Comparison of ENCODE assay signal across 16 mouse cellular contexts in the genomic region with DNA sequence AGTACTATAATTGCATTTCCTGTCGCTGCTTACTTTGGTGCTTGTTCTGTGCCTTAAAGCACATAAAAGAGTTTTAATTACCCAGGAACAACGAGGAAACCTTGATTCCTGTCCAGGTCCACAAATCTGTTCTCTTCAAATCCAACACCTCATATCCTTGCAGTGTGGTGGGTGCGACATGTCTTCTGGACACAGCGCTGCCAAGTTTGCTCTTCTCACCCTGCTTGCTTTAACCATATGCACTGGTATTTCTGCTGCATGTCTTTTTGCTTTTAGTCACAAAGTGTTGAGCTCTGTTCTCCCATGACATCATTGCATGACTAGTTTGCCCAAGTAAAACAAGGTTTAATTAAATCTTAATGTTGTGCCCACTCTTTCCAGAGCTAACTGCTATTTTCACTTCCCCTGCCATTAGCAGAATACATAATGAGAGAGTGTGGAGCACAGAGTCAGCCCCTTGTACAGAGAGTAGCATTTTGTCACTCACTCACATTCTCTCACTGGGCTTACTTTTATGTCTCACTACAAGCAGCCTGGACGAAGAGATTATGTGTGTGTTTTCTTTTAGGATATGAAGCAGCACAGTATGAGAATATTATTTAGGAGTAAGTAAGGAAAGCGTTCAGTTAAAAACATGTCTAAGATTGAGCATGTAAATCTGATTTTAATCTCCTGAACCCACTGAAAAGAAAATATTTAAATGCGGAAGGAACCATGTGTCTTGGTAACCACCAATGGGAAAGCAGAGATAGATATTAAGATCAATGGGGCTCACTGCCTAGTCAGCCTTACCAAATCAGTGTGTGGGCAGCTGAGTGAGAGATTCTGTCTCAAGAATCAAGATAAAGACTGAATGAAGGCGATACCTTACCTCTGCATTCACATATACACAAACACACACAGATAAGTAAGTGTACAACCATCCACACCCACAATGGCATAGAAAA.
A peak's percentile ranks its signal among the peaks of the same experiment; 100 is the strongest.
DNase-seq lines count a peak whose midpoint lies in the region; ATAC-seq lines count a peak whose summit lies in the region.
"Had no signal": no experiment of that assay in that cellular context is flagged by ENCODE, and none has a peak within 500 bp of the region (broad histone marks: within the 10 kb centered on the region; RNA-seq: fewer than 3 reads in every experiment).

No protein-coding gene starts in this region.

- intact Hi-C loops in left cerebral cortex, postnatal 25 days (cut with DNase I): loop anchor here (1.0 to 10.0 kb wide), 4 partner anchors 147 to 790 kb away; no protein-coding TSS in a partner anchor

- H3K27me3 ChIP-seq in neural tube, embryonic 13.5 days: no peaks in the 10 kb centered on the region
- H3K27me3 ChIP-seq in neural tube, embryonic 15.5 days (replicated peaks): no peaks in the 10 kb centered on the region
- no peaks in the 10 kb centered on the region for H3K27me3 ChIP-seq in hindbrain, embryonic 12.5 days
- H3K27me3 ChIP-seq: limb, embryonic 12.5 days; stomach, embryonic 15.5 days had no signal

- 84% methylated on average over 8 of the region's 8 CpGs for WGBS in neural tube, embryonic 13.5 days
- 74% methylated on average over 8 of the region's 8 CpGs for WGBS in neural tube, embryonic 15.5 days
- WGBS in hindbrain, embryonic 12.5 days: 85% methylated on average over 8 of the region's 8 CpGs

- H3K27ac ChIP-seq in neural tube, embryonic 13.5 days (replicated peaks): no peak overlapping the region
- no peak overlapping the region for H3K27ac ChIP-seq in neural tube, embryonic 15.5 days (replicated peaks)
- H3K27ac ChIP-seq in hindbrain, embryonic 12.5 days: no peak overlapping the region
- H3K27ac ChIP-seq: heart, adult 2 months; hindbrain, embryonic 14.5 days; limb, embryonic 12.5 days; stomach, embryonic 15.5 days had no signal

- H3K4me2 ChIP-seq in neural tube, embryonic 13.5 days: no peak overlapping the region
- H3K4me2 ChIP-seq in neural tube, embryonic 15.5 days: no peak overlapping the region
- H3K4me2 ChIP-seq in hindbrain, embryonic 12.5 days (replicated peaks): no peak overlapping the region
- H3K4me2 ChIP-seq: hindbrain, embryonic 14.5 days; limb, embryonic 12.5 days; stomach, embryonic 15.5 days had no signal

- H3K36me3 ChIP-seq in neural tube, embryonic 13.5 days: no peaks in the 10 kb centered on the region
- no peaks in the 10 kb centered on the region for H3K36me3 ChIP-seq in neural tube, embryonic 15.5 days
- H3K36me3 ChIP-seq in hindbrain, embryonic 12.5 days: no peaks in the 10 kb centered on the region
- H3K36me3 ChIP-seq: limb, embryonic 12.5 days; stomach, embryonic 15.5 days had no signal

- peak; percentile 47; the same call in 1 of the 2 replicates for ATAC-seq in neural tube, embryonic 13.5 days (ENCODE audit: low read depth)
- ATAC-seq in neural tube, embryonic 15.5 days (ENCODE audit: low FRiP score): no peak
- ATAC-seq in hindbrain, embryonic 12.5 days (ENCODE audit: low FRiP score): no peak

- no peak overlapping the region for H3K9ac ChIP-seq in neural tube, embryonic 13.5 days
- H3K9ac ChIP-seq in neural tube, embryonic 15.5 days (replicated peaks): no peak overlapping the region
- no peak overlapping the region for H3K9ac ChIP-seq in hindbrain, embryonic 12.5 days
- H3K9ac ChIP-seq: hindbrain, embryonic 14.5 days; limb, embryonic 12.5 days; stomach, embryonic 15.5 days had no signal

- peak; percentile 8 to 49 for DNase-seq in layer of hippocampus, adult 18-20 months (ENCODE audit: low spot score in 2 of 2)
- peak; percentile 50 to 94 for DNase-seq in left cerebral cortex, postnatal 25 days (ENCODE audit: low spot score in 2 of 2)
- DNase-seq in spleen, postnatal 36 days (ENCODE audit: low spot score in 2 of 2): no peak
- no peak for DNase-seq in heart, adult 8-10 months (ENCODE audit: low spot score)
- no peak for DNase-seq in c-Kit-positive CD71-positive TER-119-positive erythroid progenitor cells, embryonic 14.5 days (ENCODE audit: low spot score)
- DNase-seq: cerebellum, adult 11-12 months; heart, adult 2 months; lung, adult 2 months; thymus, postnatal 4 days had no signal

- no peaks in the 10 kb centered on the region; the same call in 1 of the 2 replicates for H3K4me1 ChIP-seq in neural tube, embryonic 13.5 days (replicated peaks)
- no peaks in the 10 kb centered on the region for H3K4me1 ChIP-seq in neural tube, embryonic 15.5 days
- no peaks in the 10 kb centered on the region for H3K4me1 ChIP-seq in hindbrain, embryonic 12.5 days
- H3K4me1 ChIP-seq: limb, embryonic 12.5 days; stomach, embryonic 15.5 days had no signal

- no peaks in the 10 kb centered on the region for H3K9me3 ChIP-seq in neural tube, embryonic 13.5 days
- no peaks in the 10 kb centered on the region for H3K9me3 ChIP-seq in neural tube, embryonic 15.5 days (replicated peaks)
- H3K9me3 ChIP-seq in hindbrain, embryonic 12.5 days (replicated peaks): no peaks in the 10 kb centered on the region
- H3K9me3 ChIP-seq: limb, embryonic 12.5 days; stomach, embryonic 15.5 days had no signal

- no peak overlapping the region for H3K4me3 ChIP-seq in neural tube, embryonic 13.5 days
- no peak overlapping the region for H3K4me3 ChIP-seq in neural tube, embryonic 15.5 days (replicated peaks)
- no peak overlapping the region for H3K4me3 ChIP-seq in hindbrain, embryonic 12.5 days
- H3K4me3 ChIP-seq: heart, adult 2 months; limb, embryonic 12.5 days; myocyte; stomach, embryonic 15.5 days had no signal

Comparison
In these comparisons a context has a peak if more than half of its experiments do, and no peak if none do; other contexts are left out.
1. DNase-seq: peak in layer of hippocampus, adult 18-20 months (2 of 2) and left cerebral cortex, postnatal 25 days (2 of 2); none in spleen, postnatal 36 days (0 of 2), heart, adult 8-10 months (single experiment) and c-Kit-positive CD71-positive TER-119-positive erythroid progenitor cells, embryonic 14.5 days (single experiment).